Mouse (Mus musculus) testis, adult 2 months (tissue): Measurements from ENCODE around the gene Mfsd2b. TPM values are rescaled to one million over a fixed set of nuclear protein-coding genes. Genes with fewer than 3 reads are reported as not detected.

Source experiments
- H3K27ac ChIP-seq: fragments of 200-500 bp; 2 replicates; pipeline ENCODE4 v1.5.1; 2012; ENCODE audit warnings: low read depth, low read length; ENCODE audit not compliant: control insufficient read depth, insufficient read depth
- H3K27me3 ChIP-seq: fragments of 200-500 bp; 2 replicates; pipeline ENCODE4 v1.6.1; 2012; ENCODE audit warnings: mild to moderate bottlenecking, low read length, moderate library complexity; ENCODE audit not compliant: control insufficient read depth, insufficient read depth
- H3K36me3 ChIP-seq: fragments of 200-500 bp; 2 replicates; pipeline ENCODE4 v1.6.1; 2012; ENCODE audit warnings: mild to moderate bottlenecking, low read length; ENCODE audit not compliant: control insufficient read depth, insufficient read depth
- H3K4me1 ChIP-seq: fragments of 200-500 bp; 2 replicates; pipeline ENCODE4 v1.6.1; 2012; ENCODE audit warnings: low read length; ENCODE audit not compliant: control insufficient read depth, insufficient read depth
- H3K4me3 ChIP-seq: fragments of 200-500 bp; 2 replicates; pipeline ENCODE4 v1.5.1; 2012; ENCODE audit warnings: low read depth, mild to moderate bottlenecking, low read length, moderate library complexity, mixed read lengths; ENCODE audit not compliant: control insufficient read depth
- CTCF ChIP-seq: fragments of 200-500 bp; IDR thresholded peaks from 2 replicates; pipeline ENCODE4 v1.5.1; 2012; ENCODE audit warnings: low read depth, mild to moderate bottlenecking, inconsistent platforms, low read length, moderate library complexity; ENCODE audit not compliant: control insufficient read depth, insufficient read depth, insufficient replicate concordance
- POLR2A ChIP-seq: fragments of 200-500 bp; IDR thresholded peaks from 2 replicates; pipeline ENCODE4 v1.6.1; 2012; ENCODE audit warnings: low read depth, mild to moderate bottlenecking, inconsistent platforms, low read length, moderate library complexity; ENCODE audit not compliant: control insufficient read depth
- polyA plus RNA-seq: library from polyadenylated mRNA; depleted of rRNA; stranded (reverse); fragments of >200 nt; gene quantifications from 2 replicates; pipeline ENCODE4 v1.2.3, GENCODE M21; 2012

The Mfsd2b gene
- polyA plus RNA-seq, 1 experiment, result 4.4 TPM

GRCm38 (mm10) chr12:4908391-4908790, 34.2 kb upstream of the Mfsd2b start:
- no peaks in the 10 kb centered on the region; the same call in 1 of the 2 replicates for H3K36me3 ChIP-seq
- no peaks in the 10 kb centered on the region for H3K27me3 ChIP-seq
- no peak overlapping the region for H3K27ac ChIP-seq
- H3K4me3 ChIP-seq, result no peak overlapping the region
- no peak for TF ChIP-seq POLR2A
- no peak for TF ChIP-seq CTCF
- H3K4me1 ChIP-seq, result peaks cover 6% of the 10 kb centered on the region

GRCm38 (mm10) chr12:4906951-4907906, 33.1 kb upstream of the Mfsd2b start, which contains the start of gene Ubxn2a:
Ubxn2a (minus strand) TSS chr12:4907705.
- Histone ChIP-seq H3K27me3 (no peaks in the 10 kb centered on the region), H3K36me3 (no peaks in the 10 kb centered on the region; the same call in 1 of the 2 replicates), H3K27ac (peak within 1 kb of the TSS; percentile 89), H3K4me3 (peak within 1 kb of the TSS; percentile 93), H3K4me1 (peaks cover 6% of the 10 kb centered on the region)
- TF ChIP-seq POLR2A (peak; percentile 72; the same call in 1 of the 2 replicates), CTCF (no peak)

- Histone ChIP-seq H3K27me3 (no peaks in the 10 kb centered on the region), H3K36me3 (no peaks in the 10 kb centered on the region; the same call in 1 of the 2 replicates), H3K27ac (peak overlapping the region; percentile 89), H3K4me3 (peak overlapping the region; percentile 93; the same call in 1 of the 2 replicates), H3K4me1 (peaks cover 6% of the 10 kb centered on the region)
- TF ChIP-seq CTCF, result no peak
- no peak for TF ChIP-seq POLR2A
These were observed 32.3 kb upstream of the Mfsd2b start for GRCm38 (mm10) chr12:4906476-4906875.

- TF ChIP-seq CTCF (no peak), POLR2A (no peak)
- Histone ChIP-seq H3K4me1 (peaks cover 6% of the 10 kb centered on the region), H3K36me3 (no peaks in the 10 kb centered on the region; the same call in 1 of the 2 replicates), H3K27ac (no peak overlapping the region), H3K4me3 (no peak overlapping the region), H3K27me3 (no peaks in the 10 kb centered on the region)
These were observed 31.8 kb upstream of the Mfsd2b start for GRCm38 (mm10) chr12:4905946-4906345.

- Histone ChIP-seq H3K4me3 (no peak overlapping the region), H3K36me3 (no peaks in the 10 kb centered on the region), H3K27me3 (no peaks in the 10 kb centered on the region), H3K27ac (no peak overlapping the region), H3K4me1 (no peaks in the 10 kb centered on the region)
- TF ChIP-seq CTCF, result no peak
These were observed 23.9 kb upstream of the Mfsd2b start for GRCm38 (mm10) chr12:4898024-4898423.

GRCm38 (mm10) chr12:4889891-4890290, 15.7 kb upstream of the Mfsd2b start:
- no peak for TF ChIP-seq POLR2A
- no peak for TF ChIP-seq CTCF
- Histone ChIP-seq H3K27me3 (no peaks in the 10 kb centered on the region), H3K4me3 (no peak overlapping the region), H3K36me3 (no peaks in the 10 kb centered on the region; the same call in 1 of the 2 replicates), H3K4me1 (no peaks in the 10 kb centered on the region), H3K27ac (no peak overlapping the region)

- Histone ChIP-seq H3K4me1 (no peaks in the 10 kb centered on the region), H3K36me3 (no peaks in the 10 kb centered on the region; the same call in 1 of the 2 replicates), H3K27me3 (no peaks in the 10 kb centered on the region), H3K27ac (no peak overlapping the region), H3K4me3 (no peak overlapping the region)
- TF ChIP-seq POLR2A, result no peak
- TF ChIP-seq CTCF, result no peak
These were observed 15.1 kb upstream of the Mfsd2b start for GRCm38 (mm10) chr12:4889251-4889650.
